Mouse (Mus musculus): ENCODE data around the gene Gm21885. TPM values are rescaled to one million over a fixed set of nuclear protein-coding genes. Genes with fewer than 3 reads are reported as not detected.

Gm21885 gene
- polyA plus RNA-seq, 1 experiment from 2014 or later, result 0.48 TPM

GRCm38 (mm10) chr11:94294996-94295845 is 13.5 kb downstream of the Gm21885 start:
- H3K4me2 ChIP-seq (replicated peaks), result no peak overlapping the region
- ATAC-seq (ENCODE audit: low FRiP score), result no peak
- WGBS, result 64% methylated on average over 9 of the region's 9 CpGs
- H3K27me3 ChIP-seq, result no peaks in the 10 kb centered on the region
- peak overlapping the region; percentile 41; the same call in 1 of the 2 replicates for H3K27ac ChIP-seq
- H3K9ac ChIP-seq, result no peak overlapping the region
- H3K4me1 ChIP-seq, result no peaks in the 10 kb centered on the region
- no peaks in the 10 kb centered on the region for H3K9me3 ChIP-seq (replicated peaks)
- peaks cover 85% of the 10 kb centered on the region for H3K36me3 ChIP-seq
- no peak overlapping the region for H3K4me3 ChIP-seq

GRCm38 (mm10) chr11:94312733-94313132 is 31.1 kb downstream of the Gm21885 start:
- WGBS, result 77% methylated on average over 1 of the region's 1 CpGs
- H3K36me3 ChIP-seq, result peaks cover 6% of the 10 kb centered on the region; the same call in 1 of the 2 replicates
- H3K9me3 ChIP-seq (replicated peaks), result no peaks in the 10 kb centered on the region
- H3K4me3 ChIP-seq, result no peak overlapping the region
- H3K27me3 ChIP-seq, result no peaks in the 10 kb centered on the region
- no peak overlapping the region for H3K4me2 ChIP-seq (replicated peaks)
- H3K9ac ChIP-seq, result no peak overlapping the region
- H3K27ac ChIP-seq, result no peak overlapping the region
- peaks cover 31% of the 10 kb centered on the region for H3K4me1 ChIP-seq
- ATAC-seq (ENCODE audit: low FRiP score), result no peak

GRCm38 (mm10) chr11:94314098-94314652 is 32.5 kb downstream of the Gm21885 start:
- 84% methylated on average over 2 of the region's 2 CpGs for WGBS
- H3K9me3 ChIP-seq (replicated peaks), result no peaks in the 10 kb centered on the region
- no peak overlapping the region for H3K27ac ChIP-seq
- H3K4me1 ChIP-seq, result peaks cover 33% of the 10 kb centered on the region
- no peak for ATAC-seq (ENCODE audit: low FRiP score)
- no peaks in the 10 kb centered on the region for H3K36me3 ChIP-seq
- no peak overlapping the region for H3K4me3 ChIP-seq
- no peaks in the 10 kb centered on the region for H3K27me3 ChIP-seq
- no peak overlapping the region for H3K4me2 ChIP-seq (replicated peaks)
- H3K9ac ChIP-seq, result no peak overlapping the region

GRCm38 (mm10) chr11:94315308-94315707 is 33.6 kb downstream of the Gm21885 start:
- Histone ChIP-seq H3K9ac (no peak overlapping the region), H3K27ac (no peak overlapping the region), H3K4me3 (no peak overlapping the region), H3K4me1 (peaks cover 44% of the 10 kb centered on the region), H3K4me2 (replicated peaks) (no peak overlapping the region), H3K27me3 (no peaks in the 10 kb centered on the region), H3K36me3 (no peaks in the 10 kb centered on the region), H3K9me3 (replicated peaks) (no peaks in the 10 kb centered on the region)
- 83% methylated on average over 1 of the region's 1 CpGs for WGBS
- no peak for ATAC-seq (ENCODE audit: low FRiP score)

GRCm38 (mm10) chr11:94316528-94316927 is 34.9 kb downstream of the Gm21885 start:
- no peak overlapping the region for H3K9ac ChIP-seq
- H3K9me3 ChIP-seq (replicated peaks), result no peaks in the 10 kb centered on the region
- H3K4me2 ChIP-seq (replicated peaks), result no peak overlapping the region
- WGBS, result 85% methylated on average over 2 of the region's 2 CpGs
- no peak overlapping the region for H3K27ac ChIP-seq
- H3K4me3 ChIP-seq, result no peak overlapping the region
- no peaks in the 10 kb centered on the region for H3K27me3 ChIP-seq
- H3K36me3 ChIP-seq, result no peaks in the 10 kb centered on the region
- peaks cover 45% of the 10 kb centered on the region for H3K4me1 ChIP-seq
- ATAC-seq (ENCODE audit: low FRiP score), result no peak

GRCm38 (mm10) chr11:94317014-94317413 is 35.3 kb downstream of the Gm21885 start:
- ATAC-seq (ENCODE audit: low FRiP score), result no peak
- Histone ChIP-seq H3K27ac (no peak overlapping the region), H3K9ac (no peak overlapping the region), H3K27me3 (no peaks in the 10 kb centered on the region), H3K9me3 (replicated peaks) (no peaks in the 10 kb centered on the region), H3K36me3 (no peaks in the 10 kb centered on the region), H3K4me3 (no peak overlapping the region), H3K4me2 (replicated peaks) (no peak overlapping the region), H3K4me1 (peaks cover 45% of the 10 kb centered on the region)
- WGBS, result 97% methylated on average over 1 of the region's 1 CpGs

GRCm38 (mm10) chr11:94317515-94317914 is 35.8 kb downstream of the Gm21885 start:
- Histone ChIP-seq H3K4me2 (replicated peaks) (no peak overlapping the region), H3K36me3 (no peaks in the 10 kb centered on the region), H3K9ac (no peak overlapping the region), H3K9me3 (replicated peaks) (no peaks in the 10 kb centered on the region), H3K4me1 (peaks cover 48% of the 10 kb centered on the region), H3K4me3 (no peak overlapping the region), H3K27ac (no peak overlapping the region), H3K27me3 (no peaks in the 10 kb centered on the region)
- 77% methylated on average over 4 of the region's 4 CpGs for WGBS
- ATAC-seq (ENCODE audit: low FRiP score), result no peak

GRCm38 (mm10) chr11:94318056-94318455 is 36.4 kb downstream of the Gm21885 start:
- Histone ChIP-seq H3K36me3 (no peaks in the 10 kb centered on the region), H3K4me3 (no peak overlapping the region), H3K4me1 (peaks cover 45% of the 10 kb centered on the region), H3K9ac (no peak overlapping the region), H3K27me3 (no peaks in the 10 kb centered on the region), H3K4me2 (replicated peaks) (no peak overlapping the region), H3K27ac (no peak overlapping the region), H3K9me3 (replicated peaks) (no peaks in the 10 kb centered on the region)
- WGBS, result 95% methylated on average over 5 of the region's 5 CpGs
- no peak for ATAC-seq (ENCODE audit: low FRiP score)

- Histone ChIP-seq H3K27ac (peak overlapping the region; percentile 92), H3K27me3 (no peaks in the 10 kb centered on the region), H3K9me3 (replicated peaks) (no peaks in the 10 kb centered on the region), H3K36me3 (no peaks in the 10 kb centered on the region), H3K4me2 (replicated peaks) (peak overlapping the region; percentile 86), H3K4me1 (peaks cover 31% of the 10 kb centered on the region), H3K4me3 (peak overlapping the region; percentile 98), H3K9ac (peak overlapping the region; percentile 99)
- peak; percentile 82 for ATAC-seq (ENCODE audit: low FRiP score)
- under 1% methylated on average over 67 of the region's 67 CpGs for WGBS
These were observed 39.6 kb downstream of the Gm21885 start for GRCm38 (mm10) chr11:94320969-94321930.

GRCm38 (mm10) chr11:94321931-94322400 is 40.3 kb downstream of the Gm21885 start, which contains the start of gene Luc7l3:
Gene Luc7l3 (minus strand): TSS chr11:94321988.
- peaks cover 29% of the 10 kb centered on the region for H3K4me1 ChIP-seq

GRCm38 (mm10) chr11:94322636-94323035 is 41.0 kb downstream of the Gm21885 start:
- Histone ChIP-seq H3K4me3 (peak overlapping the region; percentile 98), H3K27ac (peak overlapping the region; percentile 92), H3K36me3 (no peaks in the 10 kb centered on the region), H3K27me3 (no peaks in the 10 kb centered on the region), H3K4me2 (replicated peaks) (peak overlapping the region; percentile 86), H3K9me3 (replicated peaks) (no peaks in the 10 kb centered on the region), H3K9ac (peak overlapping the region; percentile 99), H3K4me1 (peaks cover 25% of the 10 kb centered on the region)
- WGBS, result 48% methylated on average over 5 of the region's 5 CpGs
- no peak for ATAC-seq (ENCODE audit: low FRiP score)

More at GRCm38 (mm10) chr11:94321931-94322400, 40.3 kb downstream of the Gm21885 start, which contains the start of gene Luc7l3:
- Histone ChIP-seq H3K9me3 (replicated peaks) (no peaks in the 10 kb centered on the region), H3K27me3 (no peaks in the 10 kb centered on the region), H3K36me3 (no peaks in the 10 kb centered on the region), H3K4me3 (peak within 1 kb of the TSS; percentile 98), H3K27ac (peak within 1 kb of the TSS; percentile 92), H3K4me2 (replicated peaks) (peak within 1 kb of the TSS; percentile 86), H3K9ac (peak within 1 kb of the TSS; percentile 99)
- 0% methylated on average over 36 of the region's 36 CpGs for WGBS
- ATAC-seq (ENCODE audit: low FRiP score), result peak; percentile 94
